Mouse (Mus musculus) mouse embryonic stem cell (cell line): Measurements from ENCODE around the gene Abhd11.
"Not testable (repeated sequence)": the region's sequence is repeated elsewhere in the genome, so short reads cannot be mapped to it uniquely, and the experiment has no call there.

ENCODE experiments used
- in situ Hi-C, 2 experiments: fragments of 300-500 bp; cut with MboI; formaldehyde crosslinking; loops; 1 replicate in 1 of 2; 3 replicates in 1 of 2; pipeline ENCODE4 v1.14.3; 2019 to 2020; ENCODE audit warnings: low sequenced_read_pairs in 2 of 2, low pct_unique_long_range_greater_than_20kb in 1 of 2, mixed read lengths in 1 of 2; ENCODE audit not compliant: unreplicated experiment in 1 of 2

Gene Abhd11

GRCm38 (mm10) chr5:135048539-135048938, 39.6 kb downstream of the Abhd11 start:
- in situ Hi-C loops = no loop called here

GRCm38 (mm10) chr5:135049268-135049667, 40.3 kb downstream of the Abhd11 start:
- in situ Hi-C loops = not testable (repeated sequence)

GRCm38 (mm10) chr5:135053356-135053755, 44.4 kb downstream of the Abhd11 start:
- in situ Hi-C loops = no loop called here
